Mouse (Mus musculus): ENCODE measurements at regions not wholly inside any gene's neighbourhood (a gene's known extent, or its start where the extent isn't known, plus 50 kb on each side); places are given as distances from the start of the nearest gene placed in this dataset.

DNA sequence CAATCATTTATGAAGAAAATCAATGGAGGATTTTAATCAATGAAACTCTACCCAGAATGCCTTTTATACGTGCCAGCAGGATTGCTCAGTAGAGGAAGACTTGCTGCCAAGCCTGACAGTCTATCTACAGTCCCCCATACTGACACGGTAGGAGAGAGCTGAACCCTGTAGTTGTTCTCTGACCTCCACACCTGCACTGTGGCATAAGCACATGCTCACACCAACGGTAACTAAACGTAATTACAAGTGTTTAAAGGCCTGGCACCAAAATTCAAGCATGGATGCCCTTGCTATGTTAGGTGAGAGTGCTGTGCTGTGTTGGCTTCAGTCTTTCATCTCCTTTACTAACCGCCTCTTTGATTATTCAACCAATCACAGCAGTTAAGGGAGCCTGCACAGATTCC is 190.8 kb downstream of the Pfkfb3 start:
- no peak for DNase-seq (ENCODE audit: low spot score in 2 of 2)

DNA sequence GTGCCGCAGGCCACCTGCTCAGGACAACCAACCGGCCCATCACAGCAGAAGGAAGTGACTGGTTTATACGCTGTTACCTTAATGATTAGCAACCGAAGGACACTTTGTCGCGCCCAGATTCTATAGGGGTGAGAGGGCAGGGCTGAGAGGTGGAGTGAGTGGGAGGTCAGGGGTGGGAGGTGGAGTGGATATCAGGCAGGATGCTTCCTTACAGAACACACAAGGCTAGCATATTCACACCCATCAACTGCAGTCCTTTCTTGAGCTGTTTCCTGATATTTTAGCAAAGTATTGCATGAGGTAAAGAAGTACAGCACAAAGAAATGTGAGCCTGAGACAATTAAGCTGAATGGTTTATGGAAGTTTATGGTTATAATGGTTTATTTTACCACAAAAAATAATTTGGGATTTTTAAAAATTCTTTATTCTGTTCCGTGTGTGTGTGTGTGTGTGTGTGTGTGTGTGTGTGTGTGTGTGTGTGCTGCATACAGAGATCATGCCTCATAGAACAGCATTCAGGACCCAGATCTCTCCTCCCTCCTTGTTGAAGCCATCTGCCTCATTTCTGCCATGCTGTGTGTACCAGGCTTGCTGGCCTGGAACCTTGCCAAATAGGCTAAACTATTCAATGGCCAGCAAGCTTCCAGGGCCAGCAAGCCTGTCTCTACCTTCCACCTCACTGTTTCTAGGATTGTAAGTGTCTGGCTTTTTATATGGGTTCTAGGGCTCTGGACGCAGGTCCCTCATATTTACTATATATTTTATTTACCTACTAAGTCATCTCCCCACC is 190.5 kb downstream of the Prkcq start:
- no peak for DNase-seq (ENCODE audit: low spot score in 2 of 2)

DNA sequence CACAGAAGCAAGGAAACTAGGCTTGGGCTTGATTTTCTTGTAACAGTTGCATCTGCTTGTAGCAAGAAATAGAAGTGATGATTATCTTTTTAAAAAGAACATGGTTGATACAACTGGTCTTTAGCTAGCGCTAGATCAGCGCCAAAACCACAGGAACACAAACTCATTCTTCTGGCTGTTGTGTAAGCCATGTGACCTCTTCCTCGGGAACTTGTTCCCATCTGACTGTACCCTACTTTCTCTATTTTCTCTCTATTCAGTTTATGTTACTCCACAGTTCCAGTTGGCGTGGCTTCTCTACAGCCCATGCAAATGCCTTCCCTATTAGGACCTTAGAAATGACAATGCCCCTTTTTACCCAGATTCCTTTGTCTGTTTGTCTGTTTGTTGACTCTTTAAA is 187.4 kb downstream of the Prkcq start:
- no peak for DNase-seq (ENCODE audit: low spot score in 2 of 2)

DNA sequence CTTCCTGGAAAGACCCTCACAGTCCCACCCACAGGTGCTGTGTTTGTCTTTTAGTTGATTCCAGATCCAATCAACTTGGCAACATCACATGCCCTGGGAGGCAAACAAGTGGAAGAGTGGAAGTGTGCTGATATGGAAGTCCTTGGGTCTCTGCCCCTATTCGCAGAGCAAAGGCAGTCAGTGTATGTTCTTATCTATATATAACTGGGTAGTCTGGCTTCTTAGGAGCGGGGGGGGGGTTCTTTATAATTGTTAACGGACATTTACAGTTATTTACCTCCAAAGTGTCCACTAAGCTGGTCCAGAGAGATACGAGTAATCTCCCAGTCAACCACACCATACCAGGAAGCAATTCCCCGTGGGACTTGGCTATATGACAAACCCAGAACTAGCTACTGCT is 184.8 kb downstream of the Prkcq start:
- DNase-seq (ENCODE audit: low spot score in 2 of 2) = no peak

DNA sequence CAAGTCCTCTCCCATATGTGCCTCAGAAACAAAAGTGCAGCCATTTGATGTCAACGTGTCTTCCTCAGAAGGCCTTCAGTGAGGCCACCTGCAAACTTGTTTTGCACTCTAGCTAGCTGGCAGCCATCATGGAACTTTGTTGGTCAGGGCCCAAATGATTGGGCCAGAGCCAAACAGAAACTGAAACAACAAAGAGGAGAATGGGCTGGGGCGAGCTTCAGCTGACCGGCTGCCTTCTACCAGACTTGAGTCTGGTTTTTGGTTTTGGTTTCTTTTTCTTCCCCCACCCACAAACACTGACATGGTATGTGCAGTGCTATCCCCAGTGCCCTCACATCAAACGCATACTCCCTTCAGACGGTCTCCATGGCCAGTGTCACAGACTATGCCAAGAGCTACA is 183.7 kb downstream of the Prkcq start:
- DNase-seq (ENCODE audit: low spot score in 2 of 2) = no peak
